Mouse (Mus musculus) lung, adult 2 months (tissue): Measurements from ENCODE around the gene Rnf130.

Experiments
- CTCF ChIP-seq: fragments of 200-500 bp; IDR thresholded peaks from 2 replicates; pipeline ENCODE4 v1.5.1; 2011; ENCODE audit warnings: mild to moderate bottlenecking, low read length, control low read depth; ENCODE audit not compliant: insufficient read depth
- POLR2A ChIP-seq: fragments of 200-500 bp; IDR thresholded peaks from 2 replicates; pipeline ENCODE4 v1.6.1; 2011; ENCODE audit warnings: low read depth, mild to moderate bottlenecking, control low read depth, low read length, borderline replicate concordance; ENCODE audit errors: extremely low read depth

- TF ChIP-seq POLR2A (no peak), CTCF (no peak)
Measured at GRCm38 (mm10) chr11:50035726-50036125, 10.6 kb downstream of the Rnf130 start.
